Mouse (Mus musculus): ENCODE results near the gene Gm14214. TPM values are rescaled to one million over a fixed set of nuclear protein-coding genes. Genes with fewer than 3 reads are reported as not detected.

The Gm14214 gene
- total RNA-seq, 2 experiments from 2014 or later: not detected

DNA sequence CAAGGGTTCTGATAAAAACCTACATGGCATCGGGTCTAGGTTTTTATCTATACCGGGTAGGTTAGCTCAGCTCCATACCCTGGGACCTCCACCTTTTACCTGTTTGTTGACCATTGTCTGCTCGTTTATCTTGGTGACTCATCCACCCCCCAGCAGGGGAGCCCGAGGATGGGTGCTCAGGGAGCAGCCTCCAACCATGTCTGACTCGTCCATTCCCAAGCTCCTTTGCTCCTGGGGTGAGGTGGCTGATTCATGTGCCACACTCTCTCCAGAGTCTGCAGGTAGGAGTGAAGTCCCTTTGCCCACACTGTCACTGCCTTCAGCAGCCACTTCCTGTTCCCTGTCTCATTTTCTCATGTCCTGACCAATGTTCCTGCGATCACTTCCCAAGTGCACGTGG lies 33.8 kb downstream of the Gm14214 start:
- intact Hi-C loops (cut with DNase I; ENCODE audit: low total_unique reads): no loop called here
- DNase-seq: no peak

- intact Hi-C loops (cut with DNase I; ENCODE audit: low total_unique reads): no loop called here
- DNase-seq: no peak
Observed at GRCm38 (mm10) chr2:154735416-154735815, 34.4 kb downstream of the Gm14214 start.

DNA sequence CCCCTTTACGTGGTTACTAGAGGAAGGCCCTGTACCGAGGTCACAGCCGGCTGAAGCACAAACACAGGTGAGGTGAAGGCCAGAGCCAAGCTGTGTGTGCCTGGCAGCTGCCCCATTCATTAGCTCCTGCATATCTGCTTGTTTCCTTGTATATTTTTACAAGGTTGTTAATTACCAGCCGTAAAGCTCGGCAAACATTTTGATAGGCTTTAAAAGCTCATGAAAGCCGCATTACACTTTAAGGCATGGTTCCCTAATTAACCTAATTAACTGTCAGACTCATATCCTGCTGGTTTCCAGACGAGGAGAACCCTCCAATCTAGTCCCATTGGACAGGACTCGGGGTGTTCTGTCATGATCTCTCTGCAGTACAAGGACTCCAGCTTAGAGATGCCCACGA lies 34.9 kb downstream of the Gm14214 start:
- DNase-seq: no peak
- intact Hi-C loops (cut with DNase I; ENCODE audit: low total_unique reads): no loop called here

GRCm38 (mm10) chr2:154732503-154733141 lies 37.2 kb downstream of the Gm14214 start:
- intact Hi-C loops (cut with DNase I; ENCODE audit: low total_unique reads): no loop called here
- DNase-seq: no peak

GRCm38 (mm10) chr2:154731916-154732315 lies 37.9 kb downstream of the Gm14214 start:
- no peak for DNase-seq
- intact Hi-C loops (cut with DNase I; ENCODE audit: low total_unique reads): no loop called here

DNA sequence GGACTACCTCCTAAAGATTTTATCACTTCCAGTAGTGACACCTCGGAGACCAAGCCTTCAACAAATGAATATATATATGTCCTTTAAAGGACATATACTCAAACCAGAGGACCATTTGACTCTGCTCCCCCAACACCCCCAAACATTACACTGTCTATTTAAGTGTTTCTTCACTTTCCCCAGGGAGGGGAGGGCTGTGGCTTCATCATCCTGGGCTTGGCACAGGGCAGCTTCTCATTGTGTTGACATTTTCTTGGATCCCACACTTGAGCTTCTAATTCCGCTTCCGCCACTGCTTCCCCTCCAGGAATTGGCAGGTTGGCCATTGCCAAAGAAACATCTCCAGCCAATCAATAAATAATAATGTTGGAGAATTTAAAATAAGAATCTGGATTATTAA lies 39.0 kb downstream of the Gm14214 start:
- intact Hi-C loops (cut with DNase I; ENCODE audit: low total_unique reads): no loop called here
- no peak for DNase-seq

- DNase-seq: no peak
- intact Hi-C loops (cut with DNase I; ENCODE audit: low total_unique reads): no loop called here
Observed at GRCm38 (mm10) chr2:154729737-154730136, 40.1 kb downstream of the Gm14214 start.

- intact Hi-C loops (cut with DNase I; ENCODE audit: low total_unique reads): no loop called here
- DNase-seq: no peak
Observed at GRCm38 (mm10) chr2:154723473-154723872, 46.4 kb downstream of the Gm14214 start.

DNA sequence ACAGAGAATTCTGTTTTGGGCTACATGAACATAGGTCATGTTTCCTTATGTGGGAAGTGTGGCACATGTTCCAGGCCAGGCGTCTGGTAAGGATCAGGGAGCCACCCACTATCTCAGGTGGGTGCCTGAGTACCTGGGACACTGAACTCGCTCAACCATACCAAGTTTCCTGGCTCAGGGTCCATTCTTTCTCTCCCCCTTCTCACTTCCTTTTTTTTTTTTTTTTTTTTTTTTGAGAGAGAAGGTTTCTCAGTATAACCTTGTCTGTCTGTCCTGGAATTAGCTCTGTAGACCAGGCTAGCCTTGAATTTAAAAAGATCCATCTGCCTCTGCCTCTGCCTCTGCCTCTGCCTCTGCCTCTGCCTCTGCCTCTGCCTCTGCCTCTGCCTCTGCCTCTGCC lies 49.5 kb downstream of the Gm14214 start:
- intact Hi-C loops (cut with DNase I; ENCODE audit: low total_unique reads): no loop called here
- no peak for DNase-seq

Other genes with a start within 250 kb of the Gm14214 start
- gene 1700003F12Rik, start 222.9 kb downstream of the Gm14214 start, total RNA-seq (2021): under 1 TPM in 1 of 2 experiments, not detected in 1; 0.31 TPM
- not detected for gene Actl10, start 218.3 kb downstream of the Gm14214 start, total RNA-seq (2021)
- gene Necab3, start 211.1 kb downstream of the Gm14214 start, total RNA-seq (2021): 1 to 10 TPM; 1.1 to 1.2 TPM
- gene E2f1, start 200.1 kb downstream of the Gm14214 start, total RNA-seq (2021): 1 to 10 TPM; 2.5 to 3.1 TPM
- 10 to 100 TPM; 14.1 to 14.9 TPM for gene Pxmp4, start 166.3 kb downstream of the Gm14214 start, total RNA-seq (2021)
- 1 to 10 TPM; 1.8 to 1.9 TPM for gene Zfp341, start 156.7 kb downstream of the Gm14214 start, total RNA-seq (2021)
- gene 4930519P11Rik, start 156.6 kb downstream of the Gm14214 start, total RNA-seq (2021): under 1 TPM in 1 of 2 experiments, not detected in 1; 0.69 TPM
- gene Chmp4b, start 118.3 kb downstream of the Gm14214 start, total RNA-seq (2021): 10 to 100 TPM; 91.1 to 97.2 TPM
- 10 to 100 TPM; 90.1 to 97.0 TPM for gene Raly, start 21.1 kb upstream of the Gm14214 start, total RNA-seq (2021)
- gene a, start 21.4 kb upstream of the Gm14214 start, total RNA-seq (2021): not detected
- 100 to 1,000 TPM in 1 of 2 experiments, 10 to 100 TPM in 1; 94.5 to 106 TPM for gene Eif2s2, start 122.9 kb upstream of the Gm14214 start, total RNA-seq (2021)
- not detected for gene Gm14226, start 248.2 kb upstream of the Gm14214 start, total RNA-seq (2021)

Data from gastrocnemius, postnatal 14 days (tissue).